Mouse (Mus musculus) forebrain, embryonic 15.5 days (tissue): ENCODE results near the gene Itpr1. TPM values are rescaled to one million over a fixed set of nuclear protein-coding genes. Genes with fewer than 3 reads are reported as not detected.

Experiments used
- ATAC-seq: fragments of 200-750 bp; cut with Nextera tagmentation; replicated peaks from 2 replicates; pipeline ENCODE4 v1.8.0; 2017; ENCODE audit warnings: mild to moderate bottlenecking, moderate TSS enrichment, moderate library complexity
- H3K27ac ChIP-seq: fragments of 300-500 bp; sonication (generic); replicated peaks from 2 replicates; pipeline ENCODE4 v1.5.1; 2015; ENCODE audit warnings: mild to moderate bottlenecking, inconsistent platforms
- H3K27me3 ChIP-seq: fragments of 300-500 bp; sonication (generic); 2 replicates; pipeline ENCODE4 v1.6.1; 2015; ENCODE audit warnings: inconsistent platforms
- H3K36me3 ChIP-seq: fragments of 300-500 bp; sonication (generic); 2 replicates; pipeline ENCODE4 v1.6.1; 2015; ENCODE audit warnings: mild to moderate bottlenecking, inconsistent platforms
- H3K4me1 ChIP-seq: fragments of 300-500 bp; sonication (generic); 2 replicates; pipeline ENCODE4 v1.6.1; 2015; ENCODE audit warnings: inconsistent platforms
- H3K4me2 ChIP-seq: fragments of 300-500 bp; sonication (generic); replicated peaks from 2 replicates; pipeline ENCODE4 v1.6.1; 2015; ENCODE audit warnings: mild to moderate bottlenecking, inconsistent platforms
- H3K4me3 ChIP-seq: fragments of 300-500 bp; sonication (generic); 2 replicates; pipeline ENCODE4 v1.5.1; 2015; ENCODE audit warnings: mild to moderate bottlenecking, inconsistent platforms
- H3K9ac ChIP-seq: fragments of 300-500 bp; sonication (generic); replicated peaks from 2 replicates; pipeline ENCODE4 v1.6.1; 2015; ENCODE audit warnings: mild to moderate bottlenecking, inconsistent platforms
- H3K9me3 ChIP-seq: fragments of 300-500 bp; sonication (generic); 2 replicates; pipeline ENCODE4 v1.6.1; 2016; ENCODE audit warnings: inconsistent platforms
- WGBS: fragments of 180-500 bp; shearing (Covaris S2); methylation state at CpG from one replicate; pipeline ENCODE4 v1.1.7; 2015; ENCODE audit warnings: mixed read lengths; 5-methylcytosine and 5-hydroxymethylcytosine counted together
- polyA plus RNA-seq: library from polyadenylated mRNA; unstranded; fragments of >200 nt; fragmentation: Nextera tagmentation; extraction: Ambion mirVana; gene quantifications from 2 replicates; pipeline ENCODE4 v1.2.1, GENCODE M21; 2015

Gene Itpr1
- polyA plus RNA-seq, 1 experiment from 2014 or later: 12.6 TPM

DNA sequence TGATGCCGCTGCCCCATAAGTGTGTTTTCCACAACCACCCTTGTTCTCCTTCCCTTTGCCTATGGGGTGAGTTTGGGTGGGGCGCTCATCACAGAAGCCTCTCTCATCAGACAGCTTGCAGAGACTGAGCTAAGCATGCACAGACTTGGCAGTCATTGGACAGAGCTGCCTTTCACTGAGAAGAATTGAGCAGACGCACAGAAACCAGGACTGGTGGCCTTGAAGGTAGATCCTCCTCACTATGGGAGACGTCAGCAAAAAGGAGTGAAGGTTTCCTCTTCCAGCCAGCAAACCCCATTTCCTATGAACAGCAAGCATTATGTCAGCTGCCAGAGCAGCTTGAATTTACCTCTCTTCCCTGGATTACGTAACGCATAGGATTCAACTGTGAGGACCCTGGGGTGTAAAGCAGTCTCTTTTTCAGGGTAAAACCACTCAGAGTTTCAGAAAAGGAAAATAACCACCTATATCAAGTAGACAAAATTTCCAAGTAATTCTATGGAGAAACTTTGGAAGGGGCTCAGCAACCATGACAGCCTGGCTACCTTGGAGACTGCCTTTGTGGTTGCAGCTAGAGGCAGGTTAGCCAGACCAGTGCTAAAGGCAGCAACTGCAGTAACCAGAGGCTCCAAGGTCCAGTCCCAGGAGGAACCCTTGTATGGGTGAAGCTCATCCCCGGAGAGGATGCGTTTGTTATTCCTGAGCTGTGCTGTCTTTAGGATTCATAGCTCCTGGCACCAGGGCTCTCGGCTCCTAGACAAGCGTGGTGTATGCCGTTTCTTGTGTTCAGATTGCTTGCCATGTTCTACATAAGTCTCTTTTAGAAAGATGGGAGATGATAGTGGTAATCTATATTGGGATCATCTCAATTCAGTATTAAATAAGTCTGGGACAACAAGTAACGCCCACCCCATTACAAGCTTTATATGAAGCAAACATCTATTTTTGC lies 91.0 kb downstream of the Itpr1 start:
- H3K4me1 ChIP-seq: peaks cover 9% of the 10 kb centered on the region; the same call in 1 of the 2 replicates
- 88% methylated on average over 12 of the region's 12 CpGs for WGBS
- no peak for ATAC-seq
- H3K9ac ChIP-seq: no peak overlapping the region
- no peak overlapping the region for H3K4me3 ChIP-seq
- no peaks in the 10 kb centered on the region for H3K36me3 ChIP-seq
- 0 out of 2 replicates have a peak overlapping the region, but pooled peaks have one; percentile 19 for H3K27ac ChIP-seq
- H3K4me2 ChIP-seq: no peak overlapping the region
- no peaks in the 10 kb centered on the region for H3K9me3 ChIP-seq
- no peaks in the 10 kb centered on the region for H3K27me3 ChIP-seq

DNA sequence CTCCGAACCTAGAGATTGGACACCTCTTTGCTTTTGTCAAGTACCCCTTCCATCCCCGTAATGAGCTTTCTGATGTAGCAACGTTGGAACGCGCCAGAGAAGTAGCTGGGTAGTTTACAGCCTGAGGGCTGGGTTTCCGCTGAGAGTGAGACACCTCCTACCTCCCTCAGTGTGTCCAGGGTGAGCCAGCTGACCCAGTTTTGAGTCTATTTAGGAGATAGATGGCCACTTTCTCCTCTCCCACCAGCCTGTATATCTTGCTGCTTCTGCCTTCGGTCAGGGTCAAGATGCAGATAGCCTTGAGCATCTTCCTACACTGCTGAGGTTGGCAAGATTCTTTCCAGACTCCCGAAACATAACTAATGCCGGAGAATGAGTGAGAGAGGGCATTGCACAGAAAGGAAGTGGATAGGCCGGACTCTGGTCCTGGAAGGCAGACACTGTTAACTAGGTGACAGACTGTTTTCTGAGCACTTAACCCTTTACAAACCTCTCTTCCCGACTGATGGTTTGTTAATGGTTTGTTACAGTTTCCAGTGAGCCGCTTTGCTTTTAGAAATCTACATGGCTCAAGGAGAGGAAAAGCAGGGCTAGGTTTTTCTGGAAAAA lies 92.4 kb downstream of the Itpr1 start:
- H3K27me3 ChIP-seq: no peaks in the 10 kb centered on the region
- no peak overlapping the region for H3K27ac ChIP-seq
- H3K4me2 ChIP-seq: no peak overlapping the region
- H3K9me3 ChIP-seq: no peaks in the 10 kb centered on the region
- no peak overlapping the region for H3K9ac ChIP-seq
- peaks cover 12% of the 10 kb centered on the region; the same call in 1 of the 2 replicates for H3K4me1 ChIP-seq
- ATAC-seq: no peak
- no peaks in the 10 kb centered on the region for H3K36me3 ChIP-seq
- WGBS: 77% methylated on average over 12 of the region's 12 CpGs
- no peak overlapping the region for H3K4me3 ChIP-seq

DNA sequence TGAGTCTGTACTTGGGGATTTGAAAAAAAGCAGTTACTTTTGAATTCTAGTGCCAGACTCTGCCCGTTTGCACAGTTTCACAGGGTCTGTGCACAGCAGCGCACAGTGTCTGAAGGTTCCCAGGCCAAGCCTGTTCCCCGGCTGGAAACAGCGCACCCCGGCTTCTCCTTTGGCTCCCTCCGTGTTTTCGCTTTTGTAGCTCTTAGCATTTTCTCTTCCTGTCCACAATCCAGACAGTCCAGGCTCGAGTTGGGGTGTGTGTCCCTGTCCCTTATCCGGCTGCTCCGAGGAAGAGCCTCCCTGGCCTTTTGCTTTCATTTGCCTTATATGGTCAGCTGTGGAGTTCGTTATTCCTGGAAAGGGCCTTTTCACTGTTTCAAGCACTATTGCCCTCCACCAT lies 93.3 kb downstream of the Itpr1 start:
- Histone ChIP-seq H3K4me1 (peaks cover 12% of the 10 kb centered on the region; the same call in 1 of the 2 replicates), H3K4me3 (no peak overlapping the region), H3K4me2 (no peak overlapping the region), H3K9ac (no peak overlapping the region), H3K27ac (no peak overlapping the region), H3K36me3 (no peaks in the 10 kb centered on the region), H3K27me3 (no peaks in the 10 kb centered on the region), H3K9me3 (no peaks in the 10 kb centered on the region)
- no peak; the same call in 1 of the 2 replicates for ATAC-seq
- 64% methylated on average over 11 of the region's 11 CpGs for WGBS

DNA sequence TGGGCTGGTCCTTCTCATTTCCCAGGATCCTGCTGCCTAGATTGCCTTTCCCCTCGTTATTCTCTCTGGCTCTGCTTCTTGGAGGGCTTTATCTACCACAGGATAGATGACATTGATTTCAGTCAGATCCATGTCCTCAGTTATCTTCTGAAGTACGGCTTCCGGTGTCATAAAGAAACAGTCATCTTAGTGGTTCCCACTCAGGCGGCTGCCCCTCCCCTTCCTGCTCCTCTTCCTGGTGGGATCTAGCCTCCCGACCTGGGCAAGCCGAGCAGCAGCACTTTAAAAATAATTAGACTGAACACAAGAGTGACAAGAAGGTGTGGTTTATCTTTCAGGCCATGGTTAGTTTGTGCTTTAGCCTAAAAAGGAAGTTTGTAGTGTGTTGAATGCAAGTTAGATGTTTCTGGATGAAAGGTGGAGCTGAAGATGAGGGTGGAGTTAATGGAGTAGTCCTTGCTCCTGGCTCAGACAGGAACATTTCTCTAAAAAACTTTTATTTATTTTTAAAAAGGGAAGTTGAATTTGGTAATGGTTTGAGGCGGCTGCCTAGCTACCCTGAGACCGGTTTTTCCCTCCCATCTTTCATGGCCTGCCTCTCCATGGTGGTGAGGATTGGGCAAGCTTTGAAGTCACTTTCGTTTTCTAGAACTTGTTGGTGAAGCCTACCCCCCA lies 94.2 kb downstream of the Itpr1 start:
- Histone ChIP-seq H3K9ac (no peak overlapping the region), H3K9me3 (no peaks in the 10 kb centered on the region), H3K4me2 (no peak overlapping the region), H3K36me3 (no peaks in the 10 kb centered on the region), H3K27ac (no peak overlapping the region), H3K4me1 (peaks cover 12% of the 10 kb centered on the region; the same call in 1 of the 2 replicates), H3K27me3 (no peaks in the 10 kb centered on the region), H3K4me3 (no peak overlapping the region)
- whole genome bisulfite sequencing: 66% methylated on average over 9 of the region's 9 CpGs
- ATAC-seq: no peak

DNA sequence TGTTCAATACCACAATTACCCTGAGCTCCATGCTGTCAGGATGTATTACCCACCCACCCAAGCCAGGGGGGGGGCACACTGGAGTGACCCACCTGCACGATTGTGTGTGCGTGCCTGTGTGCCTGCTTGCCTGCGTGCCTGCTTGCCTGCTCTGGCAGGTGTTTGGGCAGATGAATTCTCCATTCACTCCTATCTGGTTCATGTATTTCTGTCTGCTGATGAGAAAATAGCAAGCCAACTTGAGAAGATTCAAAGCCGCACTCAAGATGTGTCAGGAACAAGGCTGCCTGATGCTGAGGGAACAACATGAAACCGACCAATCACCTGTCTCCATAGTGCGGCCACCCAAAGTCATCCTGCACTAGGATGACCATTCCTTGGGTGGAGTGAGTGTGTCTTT lies 94.9 kb downstream of the Itpr1 start:
- Histone ChIP-seq H3K36me3 (no peaks in the 10 kb centered on the region), H3K4me1 (peaks cover 12% of the 10 kb centered on the region; the same call in 1 of the 2 replicates), H3K4me2 (no peak overlapping the region), H3K9me3 (no peaks in the 10 kb centered on the region), H3K9ac (no peak overlapping the region), H3K4me3 (no peak overlapping the region), H3K27ac (no peak overlapping the region), H3K27me3 (no peaks in the 10 kb centered on the region)
- 94% methylated on average over 6 of the region's 6 CpGs for WGBS
- no peak for ATAC-seq

DNA sequence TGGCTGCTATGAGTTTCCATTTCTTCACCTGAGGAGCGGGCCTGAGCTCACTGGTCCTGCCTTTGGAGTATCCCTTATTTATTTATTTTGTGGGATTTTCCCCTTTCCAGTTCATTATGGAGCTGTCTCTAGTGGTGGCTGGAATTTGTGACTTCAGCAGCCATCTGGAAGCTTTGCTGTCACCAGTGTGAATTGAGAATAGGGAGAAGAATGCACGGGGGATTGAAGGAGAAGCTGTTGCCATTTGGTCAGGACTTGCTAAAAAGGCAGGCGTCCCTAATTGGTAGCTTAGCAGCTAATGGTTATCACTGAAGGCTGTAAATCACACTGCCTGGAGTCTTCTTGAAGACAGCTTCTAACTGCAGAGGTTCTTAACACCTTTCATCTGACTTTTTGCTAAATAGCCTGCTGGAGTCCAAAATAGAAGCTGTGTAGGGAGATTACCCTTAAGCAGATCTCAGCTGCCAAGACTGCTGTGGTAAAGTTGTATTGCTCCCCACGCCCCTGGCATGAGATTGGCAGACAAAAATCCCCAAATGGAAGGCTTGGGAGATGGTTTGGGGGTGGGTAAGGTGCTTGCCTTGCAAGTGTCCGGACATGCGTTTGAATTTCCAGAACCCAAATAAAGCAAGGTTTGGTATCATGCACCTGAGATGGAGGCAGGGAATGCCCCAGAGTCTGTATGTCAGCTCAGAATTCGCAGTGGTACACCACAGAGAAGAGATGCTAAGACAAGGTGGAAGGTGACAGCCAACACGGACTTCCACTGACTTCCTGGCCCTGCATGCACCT lies 96.7 kb downstream of the Itpr1 start:
- Histone ChIP-seq H3K4me3 (no peak overlapping the region), H3K9ac (no peak overlapping the region), H3K27me3 (no peaks in the 10 kb centered on the region), H3K27ac (no peak overlapping the region), H3K9me3 (no peaks in the 10 kb centered on the region), H3K4me1 (peaks cover 8% of the 10 kb centered on the region; the same call in 1 of the 2 replicates), H3K36me3 (no peaks in the 10 kb centered on the region), H3K4me2 (no peak overlapping the region)
- 72% methylated on average over 8 of the region's 8 CpGs for WGBS
- ATAC-seq: no peak

DNA sequence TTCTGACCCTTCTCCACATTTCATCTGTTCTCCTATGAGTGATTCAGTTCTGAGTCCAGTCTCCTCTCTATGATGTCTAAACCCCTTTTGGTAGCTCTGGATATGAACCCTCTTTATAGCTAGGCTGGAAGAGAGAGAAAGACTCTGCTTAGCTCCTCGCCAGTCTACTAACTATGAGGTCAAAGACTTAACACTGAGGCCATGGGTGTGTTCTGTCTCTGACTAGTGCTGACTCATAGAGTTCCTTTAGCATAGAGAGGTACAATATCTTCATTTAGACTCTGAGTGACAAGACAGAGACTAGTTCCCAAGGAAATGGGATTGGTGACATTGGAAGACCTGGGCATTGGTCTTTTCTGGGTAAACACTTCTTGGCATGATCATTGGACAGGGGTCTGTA lies 100.2 kb downstream of the Itpr1 start:
- ATAC-seq: no peak
- Histone ChIP-seq H3K4me2 (no peak overlapping the region), H3K27ac (no peak overlapping the region), H3K36me3 (no peaks in the 10 kb centered on the region), H3K9ac (no peak overlapping the region), H3K9me3 (no peaks in the 10 kb centered on the region), H3K27me3 (no peaks in the 10 kb centered on the region), H3K4me3 (no peak overlapping the region), H3K4me1 (peaks cover 13% of the 10 kb centered on the region)
- WGBS: 84% methylated on average over 1 of the region's 1 CpGs

DNA sequence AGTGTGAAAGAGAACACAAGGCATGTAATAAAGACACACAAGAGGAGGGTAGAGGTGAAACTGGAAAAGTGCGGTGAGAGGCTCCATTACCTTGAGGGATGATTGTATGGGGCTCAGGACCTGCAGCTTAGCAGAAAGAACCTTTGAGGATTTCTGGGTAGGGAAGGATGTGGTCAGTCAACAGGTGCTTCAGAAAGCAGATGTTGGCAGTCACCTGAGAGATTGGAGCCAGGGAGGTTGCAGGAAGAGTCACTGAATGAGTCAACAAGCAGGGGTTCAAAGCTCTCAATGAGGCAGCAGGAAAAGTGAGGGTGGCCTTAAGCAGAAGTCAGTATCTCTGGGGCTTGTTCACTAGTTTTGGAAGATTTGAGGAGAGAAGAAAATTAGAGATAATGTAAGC lies 101.1 kb downstream of the Itpr1 start:
- H3K36me3 ChIP-seq: no peaks in the 10 kb centered on the region
- no peaks in the 10 kb centered on the region for H3K9me3 ChIP-seq
- no peak overlapping the region for H3K4me3 ChIP-seq
- WGBS: 97% methylated on average over 1 of the region's 1 CpGs
- H3K27ac ChIP-seq: no peak overlapping the region
- no peak overlapping the region for H3K9ac ChIP-seq
- ATAC-seq: no peak
- H3K4me1 ChIP-seq: peaks cover 13% of the 10 kb centered on the region
- no peak overlapping the region for H3K4me2 ChIP-seq
- H3K27me3 ChIP-seq: no peaks in the 10 kb centered on the region

DNA sequence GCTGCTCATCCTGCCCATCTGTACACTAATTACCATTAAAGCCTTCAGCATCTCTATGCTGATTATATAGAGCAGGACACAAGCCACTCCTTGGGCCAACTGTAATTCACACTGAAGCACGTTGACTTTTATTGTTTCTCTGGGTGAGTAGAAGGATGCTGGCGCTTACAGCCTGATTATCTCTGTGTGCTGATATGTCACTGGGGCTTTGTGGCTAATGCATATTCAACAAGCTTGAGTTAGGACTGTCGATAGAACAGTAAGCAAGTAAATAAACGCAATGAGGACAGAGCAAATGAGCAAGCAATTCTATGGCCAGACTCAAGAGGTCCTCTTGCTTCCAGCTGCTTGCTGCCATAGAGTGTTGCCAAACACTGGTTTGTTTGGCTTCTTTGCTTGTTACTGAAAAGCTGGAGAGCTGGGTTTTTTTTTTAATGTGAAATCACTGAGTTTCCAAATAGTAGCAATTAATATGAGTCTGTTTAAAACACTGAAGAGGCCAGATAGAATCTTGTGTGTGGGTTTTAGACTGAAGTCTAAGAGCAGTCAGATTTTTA lies 103.5 kb downstream of the Itpr1 start:
- no peak for ATAC-seq

DNA sequence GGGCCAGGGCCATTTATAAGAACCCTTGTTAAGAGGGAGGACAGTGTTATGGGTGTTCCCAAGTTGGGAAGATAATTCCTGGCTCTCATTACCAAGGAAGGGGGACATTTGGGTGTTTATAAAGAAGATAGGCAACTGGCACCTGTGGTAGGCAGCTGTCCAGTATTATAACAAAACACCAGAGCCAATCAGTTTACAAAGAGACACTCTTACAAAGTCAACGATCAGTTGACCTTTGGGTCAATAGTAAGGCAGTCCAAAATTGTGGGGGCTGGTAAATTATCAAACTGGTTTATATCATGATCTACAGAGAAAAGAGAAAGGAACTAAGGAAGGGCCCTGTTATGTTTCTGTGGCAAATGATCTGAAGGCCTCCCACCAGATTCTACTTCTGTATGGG lies 104.1 kb downstream of the Itpr1 start:
- H3K27me3 ChIP-seq: no peaks in the 10 kb centered on the region
- peaks cover 17% of the 10 kb centered on the region for H3K4me1 ChIP-seq
- no peak overlapping the region for H3K4me3 ChIP-seq
- H3K4me2 ChIP-seq: no peak overlapping the region
- 91% methylated on average over 1 of the region's 1 CpGs for WGBS
- H3K9me3 ChIP-seq: no peaks in the 10 kb centered on the region
- H3K27ac ChIP-seq: 0 out of 2 replicates have a peak overlapping the region, but pooled peaks have one; percentile 21
- no peaks in the 10 kb centered on the region for H3K36me3 ChIP-seq
- no peak overlapping the region for H3K9ac ChIP-seq
- no peak for ATAC-seq

More for the DNA sequence above, 103.5 kb downstream of the Itpr1 start:
- H3K27me3 ChIP-seq: no peaks in the 10 kb centered on the region
- H3K27ac ChIP-seq: 0 out of 2 replicates have a peak overlapping the region, but pooled peaks have one; percentile 21
- H3K4me3 ChIP-seq: no peak overlapping the region
- H3K4me1 ChIP-seq: peaks cover 11% of the 10 kb centered on the region
- 44% methylated on average over 4 of the region's 4 CpGs for WGBS
- H3K36me3 ChIP-seq: no peaks in the 10 kb centered on the region
- H3K9ac ChIP-seq: no peak overlapping the region
- no peak overlapping the region for H3K4me2 ChIP-seq
- H3K9me3 ChIP-seq: no peaks in the 10 kb centered on the region

DNA sequence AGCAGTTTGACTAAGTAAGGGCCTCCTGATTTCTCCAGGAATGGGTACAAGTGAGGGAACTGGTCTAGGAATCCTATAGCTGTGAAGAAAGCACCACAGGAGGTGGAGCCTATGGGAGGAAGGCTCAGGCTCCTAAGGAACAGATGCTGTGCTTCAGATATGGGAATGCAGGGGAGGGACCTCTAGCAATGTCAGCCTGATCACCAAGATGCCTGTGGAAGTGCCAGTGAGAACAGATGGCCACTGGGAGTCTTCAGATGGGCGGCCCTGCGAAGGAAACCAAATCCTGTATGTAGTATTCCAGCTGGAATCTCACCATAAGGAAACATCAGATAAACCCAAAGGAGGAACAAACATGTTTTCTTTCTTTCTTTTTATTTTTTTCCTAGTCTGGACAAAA lies 108.8 kb downstream of the Itpr1 start:
- Histone ChIP-seq H3K9ac (no peak overlapping the region), H3K4me2 (no peak overlapping the region), H3K4me1 (peaks cover 12% of the 10 kb centered on the region), H3K27me3 (no peaks in the 10 kb centered on the region), H3K4me3 (no peak overlapping the region), H3K27ac (peak overlapping the region; percentile 63), H3K9me3 (no peaks in the 10 kb centered on the region), H3K36me3 (no peaks in the 10 kb centered on the region)
- WGBS: 81% methylated on average over 2 of the region's 2 CpGs
- ATAC-seq: peak; percentile 84
